Mouse (Mus musculus) CH12F3 (cell line): ENCODE results near the gene Lingo1.

ENCODE experiments used
- in situ Hi-C: fragments of 300-500 bp; cut with MboI; formaldehyde crosslinking; loops from 2 replicates; pipeline ENCODE4 v1.14.3; 2020; ENCODE audit warnings: low sequenced_read_pairs

The Lingo1 gene

DNA sequence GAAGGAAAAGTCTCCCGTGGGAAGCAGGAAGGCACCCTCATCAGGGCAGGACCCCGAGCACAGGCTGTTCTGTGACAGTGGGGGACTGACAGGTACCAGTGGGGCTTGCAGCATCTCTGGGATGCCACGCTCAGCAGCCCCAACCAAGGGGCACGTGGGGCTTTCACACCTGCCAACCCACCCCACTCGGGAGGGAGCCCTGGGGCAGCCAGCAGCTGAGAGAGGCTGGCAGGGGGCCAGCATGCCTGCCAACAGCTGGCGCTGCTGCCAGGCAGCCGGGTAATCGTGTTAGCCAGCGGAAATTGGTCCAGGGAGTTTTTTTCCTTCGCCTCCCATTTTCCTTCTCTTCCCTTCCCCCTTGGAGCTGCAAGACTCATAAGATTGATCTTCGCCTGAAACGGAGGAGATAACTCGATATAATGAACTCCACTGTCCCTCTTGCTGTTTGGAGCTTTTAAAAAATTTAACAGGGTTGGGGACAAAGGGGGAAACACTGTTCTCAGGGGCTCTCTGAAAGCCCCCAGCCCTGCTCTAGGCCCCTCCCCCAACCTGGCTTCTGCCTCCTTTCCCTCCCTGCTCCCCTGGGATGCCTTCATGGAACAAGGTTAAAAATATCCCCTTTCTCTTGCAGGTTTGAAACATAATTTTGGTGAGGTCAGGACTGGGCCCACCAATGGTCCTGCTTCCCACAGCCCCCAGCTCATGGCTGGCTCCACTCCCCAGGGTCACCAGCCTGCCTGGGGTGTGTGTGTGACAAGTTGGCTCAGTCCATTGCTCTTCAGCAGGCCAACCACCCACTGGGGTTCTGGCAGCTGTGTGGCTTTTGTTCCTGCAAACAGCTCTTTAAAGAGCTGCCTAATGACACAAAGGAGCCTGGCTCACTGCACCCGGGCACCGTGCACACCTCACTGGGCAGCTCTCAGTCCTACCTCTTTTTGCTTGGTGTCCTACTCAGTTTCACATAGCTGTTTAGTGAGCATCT, 68.3 kb downstream of the Lingo1 start:
- in situ Hi-C loops: no loop called here

DNA sequence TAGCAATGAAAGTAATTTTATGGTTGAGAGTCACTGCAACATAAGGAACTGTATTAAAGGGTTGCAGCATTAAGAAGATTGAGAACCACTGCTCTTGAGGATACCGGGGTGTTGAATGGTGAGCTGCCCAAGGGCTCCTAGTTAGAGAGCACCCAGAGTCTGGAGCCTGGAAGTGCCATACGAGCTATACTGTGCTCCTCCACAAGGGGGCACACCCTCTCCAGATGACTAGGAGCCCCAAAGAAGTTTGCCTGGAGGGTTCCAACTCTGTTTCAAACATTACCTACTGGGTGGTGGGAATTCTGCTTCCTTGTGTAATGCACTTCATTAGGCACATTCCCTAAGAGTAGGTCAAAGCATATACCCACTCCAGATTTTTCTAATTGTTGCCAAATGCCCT, 70.5 kb downstream of the Lingo1 start:
- in situ Hi-C loops: no loop called here

DNA sequence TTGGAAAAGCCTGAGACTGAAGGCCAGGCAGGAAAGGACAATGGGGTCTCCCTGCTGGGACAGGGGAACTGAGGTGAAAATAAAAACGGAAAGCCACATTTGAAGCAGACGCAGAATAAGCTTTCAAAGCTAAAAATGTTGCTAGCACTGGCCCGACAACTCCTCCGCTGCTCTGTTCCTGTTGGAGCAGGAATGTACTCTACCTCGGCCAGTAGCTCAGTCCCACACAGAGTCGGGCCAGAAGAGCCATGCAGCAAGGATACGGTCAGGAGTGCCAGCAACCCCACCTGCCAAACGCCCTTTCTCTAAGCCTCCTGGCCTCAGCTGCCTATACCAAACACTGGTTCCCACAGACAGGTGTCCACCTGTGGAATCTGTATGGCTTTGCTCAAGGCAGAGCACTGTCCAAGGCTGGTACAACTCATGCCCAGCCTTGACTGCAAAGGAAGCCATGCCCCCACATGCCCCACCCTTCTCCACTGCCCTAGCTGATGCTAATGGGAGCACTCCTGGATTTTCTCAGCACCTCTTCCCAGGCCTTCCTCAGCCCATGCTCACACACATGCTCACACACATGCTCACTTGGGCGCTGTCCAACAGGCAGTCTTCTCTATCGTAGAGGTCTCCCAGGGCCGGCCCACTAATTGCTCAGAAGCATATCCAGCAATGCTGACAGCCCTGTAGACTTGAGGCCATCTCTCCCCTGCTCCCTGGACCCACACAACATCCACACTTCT, 74.0 kb downstream of the Lingo1 start:
- in situ Hi-C loops: no loop called here

DNA sequence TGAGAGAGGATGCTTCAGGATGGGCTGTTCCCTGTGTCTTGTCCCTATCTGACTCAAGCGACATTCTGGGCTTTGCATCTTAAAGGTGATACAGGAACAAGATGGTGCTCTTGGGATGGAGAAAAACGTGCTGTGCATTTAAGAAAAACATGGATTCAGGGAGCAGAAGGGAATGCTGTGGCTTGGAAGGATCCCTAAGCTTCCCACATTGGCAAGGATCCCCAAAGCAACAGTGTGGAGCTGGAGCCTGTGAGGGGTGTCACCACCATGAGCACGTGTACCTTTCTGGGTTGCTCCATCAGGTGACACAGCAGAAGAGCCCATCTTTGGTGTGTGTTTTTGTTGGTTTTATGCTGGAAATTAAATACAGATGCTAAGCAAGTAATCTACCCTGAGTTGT, 77.3 kb downstream of the Lingo1 start:
- in situ Hi-C loops: no loop called here

DNA sequence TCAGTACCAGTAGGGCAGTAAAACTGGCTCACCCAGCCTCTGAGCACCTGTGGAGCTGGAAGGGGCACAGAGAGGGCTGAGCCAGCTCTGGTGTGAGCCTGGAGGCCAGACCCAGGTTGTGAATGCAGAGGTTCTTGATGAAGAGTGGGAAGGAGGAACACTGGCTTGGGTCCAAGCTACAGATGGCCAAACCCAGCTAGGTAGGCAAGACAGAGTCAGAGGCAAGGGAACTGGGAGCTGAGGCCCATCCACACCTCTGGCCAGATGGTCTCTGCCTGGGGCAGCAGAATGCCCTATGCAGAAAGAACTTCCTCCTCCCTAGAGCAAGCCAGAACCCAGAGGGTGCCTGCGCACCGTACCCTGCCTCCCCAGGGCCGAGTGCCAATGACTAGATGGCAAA, 79.7 kb downstream of the Lingo1 start:
- in situ Hi-C loops: no loop called here

DNA sequence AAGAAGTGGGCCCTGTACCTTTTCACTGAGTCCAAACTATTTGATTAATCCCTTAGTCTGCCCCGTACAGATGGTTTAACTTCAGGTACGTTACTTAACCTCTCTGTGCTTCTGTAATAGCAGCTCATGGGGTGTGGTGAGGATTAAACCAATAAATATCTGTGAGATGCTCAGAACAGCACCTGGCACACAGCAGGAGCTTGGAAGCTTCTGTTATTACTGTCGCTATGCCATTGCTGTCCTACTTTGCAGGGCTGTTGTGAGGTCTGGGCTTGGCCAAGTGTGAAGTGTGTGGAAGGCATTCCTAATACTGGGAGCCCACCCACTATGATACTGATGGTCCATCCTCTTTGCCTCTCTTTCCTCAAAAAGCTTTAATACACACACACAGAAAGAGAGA, 80.2 kb downstream of the Lingo1 start:
- in situ Hi-C loops: no loop called here

DNA sequence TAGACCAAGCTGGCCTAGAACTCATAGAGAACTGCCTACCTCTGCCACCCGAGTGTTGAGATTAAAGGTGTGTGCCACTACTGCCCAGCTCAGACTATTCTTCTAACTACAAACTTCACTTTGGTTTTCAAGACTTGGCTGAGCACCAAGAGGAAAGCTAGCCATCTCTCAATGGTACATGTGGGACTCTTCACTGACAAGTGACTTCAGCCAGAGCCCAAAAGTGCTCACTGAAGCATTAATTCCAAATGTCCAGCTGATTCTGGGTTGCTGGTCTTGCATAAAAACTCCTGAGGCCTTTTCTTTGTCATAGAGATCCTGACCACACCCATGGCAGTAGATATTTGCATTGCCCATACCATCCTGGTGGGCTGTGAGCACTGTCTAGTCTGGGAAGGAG, 81.9 kb downstream of the Lingo1 start:
- in situ Hi-C loops: no loop called here

DNA sequence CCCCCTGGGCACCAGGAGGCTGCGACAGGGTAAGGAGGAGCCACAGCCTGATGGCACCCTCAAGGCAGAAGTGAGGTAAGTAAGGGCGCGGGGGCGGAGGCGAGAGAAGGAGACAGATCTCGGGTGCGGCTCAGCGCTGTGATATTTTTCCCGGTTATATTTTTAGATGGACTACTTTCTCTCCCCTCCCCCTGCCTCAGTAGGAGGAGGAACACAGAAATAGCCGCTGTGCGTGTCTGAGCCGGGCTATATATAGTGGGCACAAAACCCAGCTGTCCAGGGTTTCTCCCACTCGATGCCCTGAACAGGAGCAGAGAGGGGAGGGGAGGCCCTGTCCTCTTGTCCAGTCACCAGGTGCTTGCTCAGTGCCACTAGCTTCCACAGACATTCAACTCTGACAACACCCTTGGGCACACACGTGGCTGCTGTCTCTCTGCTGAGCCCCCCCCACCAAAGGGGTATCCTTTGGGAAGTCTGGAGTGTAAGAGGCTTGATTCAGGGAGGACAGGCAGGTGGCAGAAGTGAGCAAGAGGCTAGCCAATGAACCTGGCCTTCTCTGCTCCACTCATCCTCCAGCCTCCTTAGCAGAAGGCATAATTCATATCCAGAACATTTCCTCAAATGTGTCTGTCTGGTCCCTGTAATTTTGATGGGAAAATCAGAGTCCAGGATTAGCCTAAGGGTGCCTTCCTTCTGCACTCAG, 83.5 kb downstream of the Lingo1 start:
- in situ Hi-C loops: no loop called here

DNA sequence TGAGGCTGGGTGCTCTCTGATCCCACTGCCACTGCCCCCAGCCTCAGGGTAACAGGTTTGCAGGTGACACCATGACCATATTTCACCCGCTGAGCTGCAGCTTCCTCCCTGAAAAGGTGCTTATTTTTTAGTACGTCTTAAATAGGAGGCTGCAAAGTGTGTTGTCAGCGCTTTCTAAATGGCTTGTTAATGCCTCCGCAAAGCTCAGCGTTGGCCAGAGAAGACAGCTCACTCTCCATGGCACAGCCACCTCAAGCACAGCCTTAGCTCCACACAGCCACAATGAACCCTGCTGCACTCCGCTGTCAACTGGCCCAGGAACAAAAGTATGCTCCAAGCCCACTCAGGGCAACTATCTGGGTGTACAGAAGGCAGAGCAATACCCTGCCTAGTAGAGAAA, 85.3 kb downstream of the Lingo1 start:
- in situ Hi-C loops: no loop called here

DNA sequence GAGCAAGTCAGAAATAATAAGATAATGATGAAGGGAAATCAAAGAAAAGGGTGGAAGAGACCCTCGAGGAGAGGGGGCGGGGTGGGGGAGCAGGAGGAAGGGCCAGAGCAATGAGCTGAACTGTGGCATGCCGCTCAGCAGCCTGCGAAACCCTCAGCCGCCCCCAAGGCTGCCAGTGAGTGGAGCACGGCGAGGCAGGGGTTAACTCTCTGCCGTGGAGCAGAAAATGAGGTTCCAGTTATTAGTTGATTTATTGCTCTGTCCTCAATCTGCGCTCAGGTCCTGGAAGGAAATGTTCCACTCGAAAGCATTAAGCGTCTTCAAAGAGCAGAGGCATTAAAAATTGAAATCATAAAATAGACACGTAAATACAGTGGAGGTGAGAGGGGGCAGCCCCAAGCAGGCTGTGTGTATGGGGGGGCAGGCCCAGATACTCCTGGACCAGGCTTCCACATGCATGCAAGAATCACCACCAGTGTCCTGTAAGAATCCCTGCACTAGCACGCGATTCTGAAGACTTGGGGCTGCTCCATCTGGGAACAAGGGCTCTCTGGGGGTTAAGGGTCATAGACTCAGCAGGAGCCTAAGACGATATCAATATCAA, 89.7 kb downstream of the Lingo1 start:
- in situ Hi-C loops: no loop called here

DNA sequence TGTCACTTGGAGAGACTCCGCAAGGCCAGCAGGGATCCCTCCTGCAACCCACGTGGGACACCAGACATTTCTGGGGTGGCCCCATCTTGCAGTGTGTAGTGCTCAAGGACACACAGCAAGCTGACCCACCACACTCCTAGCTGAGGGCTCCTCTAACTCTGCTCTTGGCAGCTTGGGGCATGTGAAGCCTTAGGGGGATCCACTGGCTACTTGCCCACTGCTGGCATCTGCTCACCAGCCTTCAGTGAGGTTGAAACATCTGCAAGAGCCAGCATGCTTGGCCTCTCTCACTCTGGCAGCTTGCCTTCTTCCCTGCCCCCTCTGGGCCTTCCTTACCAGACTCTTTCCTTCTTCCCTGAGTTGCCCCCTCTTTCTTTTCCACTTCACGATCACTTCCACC, 94.9 kb downstream of the Lingo1 start:
- in situ Hi-C loops: no loop called here

DNA sequence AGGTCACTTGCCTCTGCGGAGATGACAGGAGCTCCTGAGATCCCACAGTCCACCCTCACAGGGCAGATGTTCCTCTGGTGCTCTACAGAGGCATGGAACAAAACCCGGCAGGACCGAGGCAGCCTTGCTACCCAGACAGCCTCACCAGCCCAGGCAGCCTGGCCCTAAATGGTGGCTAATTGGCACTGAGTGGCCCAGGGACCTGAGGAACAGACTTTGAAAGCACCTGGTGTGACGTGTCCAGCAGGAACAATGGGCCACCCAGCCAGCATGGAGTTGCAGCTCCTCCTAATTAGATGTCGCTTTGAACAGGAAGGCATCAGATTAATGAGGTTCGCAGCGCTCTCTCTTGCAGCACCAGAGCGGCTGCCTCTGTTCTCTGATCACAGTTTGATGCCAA, 95.4 kb downstream of the Lingo1 start:
- in situ Hi-C loops: no loop called here

DNA sequence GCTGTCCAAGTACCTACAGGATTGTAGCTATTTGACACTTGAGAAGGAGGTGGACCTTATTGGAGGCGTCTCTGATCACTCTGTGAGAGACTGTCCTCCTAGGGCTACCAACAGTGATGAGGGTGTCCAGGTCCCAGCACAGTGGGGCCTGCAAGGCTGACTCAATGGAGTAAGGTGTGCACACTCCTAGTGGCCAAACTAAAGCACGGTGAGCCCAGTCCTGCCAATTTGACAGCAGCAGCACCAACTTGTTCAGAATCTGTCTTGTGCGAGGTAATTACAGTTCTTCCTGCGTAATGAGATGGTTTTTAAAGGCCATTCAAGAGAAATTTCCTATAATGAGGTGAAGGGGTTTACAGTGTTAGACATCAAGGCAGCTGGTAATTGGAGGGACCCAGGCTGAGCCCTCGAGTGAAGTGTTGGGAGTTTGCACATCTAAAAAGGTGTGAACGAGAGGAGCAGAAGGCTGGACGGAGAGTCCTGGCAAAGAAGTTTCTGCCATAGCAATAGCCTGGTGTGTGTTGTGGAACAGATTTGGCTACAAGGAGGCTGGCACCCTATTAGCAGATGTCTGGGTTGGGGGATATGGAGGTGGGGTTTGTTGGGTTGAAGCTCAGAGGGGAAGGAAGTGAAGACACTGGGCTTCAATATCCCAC, 97.4 kb downstream of the Lingo1 start:
- in situ Hi-C loops: no loop called here

DNA sequence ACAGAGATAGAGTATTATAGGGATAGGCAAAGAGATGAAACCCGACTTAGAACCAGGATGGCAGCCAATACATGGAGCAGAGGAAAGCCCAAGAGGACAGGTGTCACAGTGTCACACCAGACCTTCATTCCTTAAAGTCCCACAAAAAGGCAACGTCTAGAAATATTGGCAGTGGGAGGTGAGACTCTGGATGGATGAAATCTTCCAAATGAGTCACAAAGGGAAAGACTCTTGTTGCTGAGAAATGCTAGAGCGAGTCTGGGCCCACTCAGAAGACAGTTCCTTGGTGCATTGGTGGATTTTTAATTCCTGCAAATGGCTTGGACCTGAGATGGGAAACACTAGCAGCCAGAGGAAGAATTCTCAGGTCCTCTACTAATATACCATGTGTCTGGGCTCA, 102.2 kb downstream of the Lingo1 start:
- in situ Hi-C loops: no loop called here

DNA sequence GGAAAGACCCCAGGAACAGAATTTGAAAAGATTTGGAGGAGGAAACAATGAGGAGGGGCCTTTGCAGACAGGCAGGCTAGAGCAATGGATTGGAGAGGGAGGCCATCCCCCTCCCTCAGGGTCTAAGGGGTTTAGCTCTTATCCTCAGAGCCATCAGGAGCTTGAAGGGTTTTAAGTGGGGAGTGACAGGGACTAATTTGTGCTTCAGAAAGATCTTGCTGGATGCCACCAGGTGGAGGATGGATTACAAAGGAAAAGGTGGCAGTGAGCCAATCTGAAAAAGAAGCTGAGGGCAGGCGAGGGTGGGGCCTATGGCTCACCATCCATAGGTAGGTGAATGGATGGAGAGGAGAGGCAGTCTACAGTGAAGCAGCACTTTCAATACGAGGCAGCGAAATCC, 105.0 kb downstream of the Lingo1 start:
- in situ Hi-C loops: no loop called here

DNA sequence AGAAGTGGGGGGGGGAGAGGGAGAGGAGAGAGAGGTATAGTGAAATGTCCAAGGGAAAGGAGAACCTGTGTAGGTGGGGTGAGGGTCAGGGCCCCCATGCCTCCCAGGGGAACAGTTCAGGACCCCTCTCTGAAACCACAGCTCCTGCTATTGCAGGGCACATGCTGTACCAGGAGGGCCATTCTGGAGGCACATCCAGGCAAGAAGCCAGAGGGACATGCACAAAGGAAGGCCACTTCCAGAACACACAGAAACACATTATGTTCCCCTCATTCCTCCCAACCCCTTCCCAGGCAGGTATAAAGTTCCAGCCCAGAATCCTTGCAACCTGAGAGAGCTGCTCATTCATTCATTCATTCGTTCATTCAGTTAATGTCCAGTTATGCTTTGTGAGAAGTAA, 105.6 kb downstream of the Lingo1 start:
- in situ Hi-C loops: no loop called here

DNA sequence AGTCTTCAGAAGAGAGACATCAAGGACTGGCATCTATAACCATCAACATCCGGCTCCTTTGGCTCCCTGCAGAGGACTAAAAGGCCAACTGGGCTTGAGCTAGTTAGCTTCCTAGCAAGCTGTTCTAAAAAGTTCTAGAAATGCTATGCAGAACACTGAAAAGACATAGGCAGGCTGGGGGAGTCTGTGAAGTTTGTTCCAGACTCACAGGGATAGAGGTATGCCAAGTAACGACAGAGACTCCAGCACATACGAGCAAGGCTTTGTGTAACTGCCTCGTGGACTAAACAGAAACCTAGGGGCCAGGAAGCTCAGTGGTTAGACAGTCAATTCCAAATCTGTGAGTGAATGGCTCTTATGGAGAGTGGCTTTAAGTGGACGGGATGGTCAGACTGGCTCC, 108.8 kb downstream of the Lingo1 start:
- in situ Hi-C loops: no loop called here

DNA sequence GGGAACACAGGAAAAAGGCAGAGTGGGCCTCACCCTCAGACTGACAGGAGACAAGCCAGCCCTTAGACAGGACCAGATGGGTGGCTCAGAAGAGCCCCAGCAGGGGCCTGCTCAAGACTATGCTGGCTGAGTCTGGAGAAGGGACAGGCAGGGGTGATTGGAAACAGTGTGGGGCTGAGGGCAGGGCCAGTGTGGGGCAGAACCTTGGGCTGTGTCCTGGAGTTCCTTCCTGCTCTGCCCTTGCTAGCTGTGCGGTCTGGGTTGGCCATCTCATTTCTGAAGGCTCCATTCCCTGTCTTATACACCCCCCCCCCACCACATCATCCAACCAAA, 109.2 kb downstream of the Lingo1 start:
- in situ Hi-C loops: no loop called here

DNA sequence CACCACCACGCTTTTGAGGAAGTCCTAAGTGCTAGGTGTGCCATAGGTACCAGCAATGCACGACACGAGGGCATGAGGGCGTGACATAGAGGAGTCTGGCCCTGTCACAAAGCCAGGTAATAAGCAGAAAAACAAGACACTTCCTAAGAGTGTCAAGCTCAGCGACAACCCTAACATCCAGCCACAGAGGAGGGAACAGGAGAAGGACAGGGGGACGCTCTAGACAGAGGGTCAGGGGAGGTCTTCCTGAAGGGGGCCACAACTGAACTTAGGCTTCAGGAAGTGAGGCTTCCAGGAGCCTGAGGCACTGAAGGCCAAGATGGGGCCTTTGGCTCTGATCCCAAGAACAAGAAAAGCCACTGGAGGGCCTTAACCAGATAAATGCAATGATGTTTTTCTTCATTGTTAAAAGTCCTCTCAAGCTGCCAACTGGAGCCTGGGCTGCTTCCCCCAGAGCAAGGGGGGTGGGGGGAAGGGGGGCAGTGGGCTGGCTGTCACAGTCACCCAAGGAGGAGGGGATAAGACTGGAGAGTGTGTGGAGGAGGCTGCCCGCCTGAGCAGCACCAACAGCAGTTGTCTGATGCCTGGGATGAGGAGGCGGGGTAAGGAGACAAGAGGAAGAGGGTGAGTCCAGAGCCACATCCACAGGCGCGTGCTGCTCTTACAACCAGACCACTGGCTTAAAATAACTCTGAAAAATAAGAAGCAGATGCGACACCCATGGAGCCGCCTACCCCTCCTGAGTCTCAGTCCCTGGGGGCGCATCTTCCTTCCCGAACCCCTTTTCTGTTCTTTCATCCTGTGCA, 109.7 kb downstream of the Lingo1 start:
- in situ Hi-C loops: no loop called here

DNA sequence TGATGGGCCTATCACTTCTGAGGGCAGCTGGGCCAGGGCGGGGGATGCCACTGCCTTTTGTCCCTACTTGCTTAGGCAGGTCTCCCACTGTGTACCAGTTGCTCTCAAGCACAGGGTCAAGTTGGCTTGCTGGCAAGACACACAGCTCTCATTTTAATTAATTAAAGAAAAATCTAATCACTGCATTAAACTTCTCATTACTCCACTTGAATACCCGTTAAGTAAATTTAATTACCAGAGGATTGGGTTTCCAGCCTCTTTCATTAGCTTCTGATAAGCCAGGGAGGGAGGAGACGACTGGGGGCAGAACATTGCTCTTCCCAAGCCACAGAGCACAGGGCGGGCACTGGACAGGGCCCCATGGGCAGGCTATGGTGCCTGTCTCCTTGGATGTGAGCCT, 113.4 kb downstream of the Lingo1 start:
- in situ Hi-C loops: no loop called here
